Mouse (Mus musculus) forebrain, embryonic 10.5 days (tissue): ENCODE results near the gene Dnm1. TPM values are rescaled to one million over a fixed set of nuclear protein-coding genes. Genes with fewer than 3 reads are reported as not detected.
"Not testable (repeated sequence)": the region's sequence is repeated elsewhere in the genome, so short reads cannot be mapped to it uniquely, and the experiment has no call there.

Experiments used
- DNase-seq: peaks from one replicate; pipeline ENCODE4 v3.0.0-alpha.2; 2017; ENCODE audit warnings: low spot score; ENCODE audit errors: extremely low spot score
- H3K27ac ChIP-seq: fragments of 300-500 bp; sonication (generic); 2 replicates; pipeline ENCODE4 v1.5.1; 2016; ENCODE audit warnings: mild to moderate bottlenecking
- H3K27me3 ChIP-seq: fragments of 300-500 bp; sonication (generic); 2 replicates; pipeline ENCODE4 v1.6.1; 2016; ENCODE audit warnings: mild to moderate bottlenecking; ENCODE audit not compliant: poor library complexity, severe bottlenecking
- H3K36me3 ChIP-seq: fragments of 300-500 bp; sonication (generic); replicated peaks from 2 replicates; pipeline ENCODE4 v1.6.1; 2016; ENCODE audit warnings: mild to moderate bottlenecking, moderate library complexity
- H3K4me1 ChIP-seq: fragments of 300-500 bp; sonication (generic); 2 replicates; pipeline ENCODE4 v1.6.1; 2016
- H3K4me3 ChIP-seq: fragments of 300-500 bp; sonication (generic); 2 replicates; pipeline ENCODE4 v1.5.1; 2016; ENCODE audit warnings: mild to moderate bottlenecking, moderate library complexity
- H3K9me3 ChIP-seq: fragments of 300-500 bp; sonication (generic); 2 replicates; pipeline ENCODE4 v1.6.1; 2016; ENCODE audit warnings: mild to moderate bottlenecking, moderate library complexity
- WGBS: fragments of 180-500 bp; shearing (Covaris S2); methylation state at CpG from one replicate; pipeline ENCODE4 v1.1.7; 2016; 5-methylcytosine and 5-hydroxymethylcytosine counted together
- polyA plus RNA-seq: library from polyadenylated mRNA; unstranded; fragments of >200 nt; fragmentation: Nextera tagmentation; extraction: Ambion mirVana; gene quantifications from 2 replicates; pipeline ENCODE4 v1.2.1, GENCODE M21; 2016

Dnm1 gene
- polyA plus RNA-seq, 1 experiment from 2014 or later: 9.7 TPM

DNA sequence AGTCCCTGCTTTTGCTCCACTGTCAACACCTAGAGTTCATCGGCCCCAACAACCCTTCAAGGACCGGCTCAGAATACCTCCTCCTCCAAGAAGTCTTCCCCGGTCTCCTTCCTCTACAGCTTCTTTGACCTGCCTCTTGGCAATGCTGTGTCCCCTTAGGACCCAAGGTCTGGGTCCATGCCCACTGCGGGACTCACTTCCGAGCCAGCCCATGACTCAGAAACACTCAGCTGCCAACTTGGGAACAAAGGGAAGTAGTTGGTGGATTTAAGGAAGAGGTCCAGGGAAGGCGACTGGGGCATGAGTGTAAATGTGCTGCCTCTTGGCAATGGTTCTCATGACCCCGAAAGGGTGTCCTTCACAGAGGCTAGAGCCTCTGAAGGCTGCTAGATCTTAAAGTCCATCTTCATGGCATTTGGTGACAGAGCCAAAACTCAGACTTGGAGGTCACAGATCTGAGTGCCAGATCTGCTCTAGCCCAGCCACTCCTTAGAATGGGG, 26.9 kb upstream of the Dnm1 start:
- Histone ChIP-seq H3K27ac (no peak overlapping the region), H3K4me1 (peaks cover 17% of the 10 kb centered on the region), H3K27me3 (peaks cover 43% of the 10 kb centered on the region), H3K4me3 (no peak overlapping the region), H3K9me3 (no peaks in the 10 kb centered on the region), H3K36me3 (peaks cover 50% of the 10 kb centered on the region)
- no peak for DNase-seq
- 92% methylated on average over 7 of the region's 7 CpGs for WGBS

DNA sequence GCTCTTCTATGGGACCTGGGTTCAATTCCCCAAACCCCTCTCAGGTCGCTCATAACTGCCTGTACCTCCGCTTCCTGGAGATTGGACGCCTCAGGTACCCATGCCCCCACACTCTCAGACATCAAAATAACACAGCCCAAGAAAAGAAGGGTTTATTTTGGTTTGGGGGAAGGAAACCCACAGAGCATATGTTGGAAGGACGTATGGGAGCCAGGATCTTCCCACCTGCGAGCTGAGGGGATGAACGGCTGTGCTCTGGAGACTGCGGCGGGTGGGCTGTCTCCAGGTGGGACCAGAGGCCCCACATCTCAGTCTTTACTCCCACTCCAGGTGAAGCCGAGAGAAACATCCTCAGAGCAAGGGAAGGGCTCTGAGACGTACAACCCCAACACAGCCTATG, 23.8 kb upstream of the Dnm1 start:
- Histone ChIP-seq H3K27ac (no peak overlapping the region), H3K4me1 (peaks cover 12% of the 10 kb centered on the region), H3K27me3 (peaks cover 17% of the 10 kb centered on the region), H3K4me3 (no peak overlapping the region), H3K36me3 (peaks cover 81% of the 10 kb centered on the region), H3K9me3 (no peaks in the 10 kb centered on the region)
- no peak for DNase-seq
- WGBS: 90% methylated on average over 10 of the region's 10 CpGs

DNA sequence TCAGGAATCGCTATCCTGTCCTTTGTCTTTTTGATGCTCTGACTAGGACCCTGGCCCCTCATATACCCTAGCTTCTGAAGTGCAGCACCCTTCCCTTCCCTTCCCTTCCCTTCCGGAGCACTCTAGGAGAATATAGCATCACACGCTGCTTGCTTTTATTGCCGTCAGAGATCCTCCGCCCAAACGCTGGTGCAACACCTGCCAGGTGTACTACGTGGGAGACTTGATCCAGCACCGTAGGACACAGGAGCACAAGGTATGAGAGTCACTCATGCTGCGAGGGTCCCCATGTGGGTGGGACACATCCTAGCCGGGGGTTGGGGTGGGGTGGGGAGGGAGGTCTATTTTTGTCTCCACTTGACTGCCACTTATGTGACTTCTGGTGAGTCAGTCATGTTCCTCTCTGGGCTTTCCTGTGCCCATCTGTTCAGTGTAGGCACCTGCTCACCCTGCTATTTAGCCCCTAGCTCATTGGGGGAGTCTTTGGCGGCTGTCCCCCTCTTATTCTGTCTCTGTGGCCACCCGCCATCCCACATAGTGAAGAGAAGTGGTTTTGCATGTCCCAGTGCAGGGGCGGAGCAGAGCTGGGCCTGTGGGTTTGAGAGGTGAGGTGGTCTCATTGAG, 22.3 kb upstream of the Dnm1 start:
- no peak for DNase-seq
- Histone ChIP-seq H3K9me3 (no peaks in the 10 kb centered on the region), H3K27me3 (peaks cover 10% of the 10 kb centered on the region), H3K4me3 (no peak overlapping the region), H3K4me1 (no peaks in the 10 kb centered on the region), H3K36me3 (peaks cover 96% of the 10 kb centered on the region), H3K27ac (no peak overlapping the region)
- 95% methylated on average over 13 of the region's 13 CpGs for WGBS

DNA sequence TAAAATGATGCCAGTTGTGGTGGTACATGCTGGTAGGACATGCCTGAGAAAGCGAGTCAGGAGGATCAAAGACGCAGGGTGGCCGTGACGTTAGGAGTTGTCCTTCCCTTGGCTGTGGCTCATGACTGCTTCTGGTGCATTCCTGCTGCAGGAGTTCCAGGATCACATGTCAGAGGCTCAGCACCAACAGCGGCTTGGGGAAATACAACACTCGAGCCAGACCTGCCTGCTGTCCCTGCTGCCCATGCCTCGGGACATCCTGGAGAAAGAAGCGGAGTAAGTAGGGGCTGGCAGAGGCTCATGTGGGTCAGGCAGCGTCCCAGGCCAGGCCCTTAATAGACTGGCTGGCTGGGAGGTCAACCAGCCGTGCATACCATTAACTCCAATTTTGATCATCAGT, 21.1 kb upstream of the Dnm1 start:
- Histone ChIP-seq H3K36me3 (peaks cover 100% of the 10 kb centered on the region), H3K4me1 (no peaks in the 10 kb centered on the region), H3K9me3 (no peaks in the 10 kb centered on the region), H3K27ac (no peak overlapping the region), H3K4me3 (no peak overlapping the region), H3K27me3 (no peaks in the 10 kb centered on the region)
- 90% methylated on average over 10 of the region's 10 CpGs for WGBS
- no peak for DNase-seq

DNA sequence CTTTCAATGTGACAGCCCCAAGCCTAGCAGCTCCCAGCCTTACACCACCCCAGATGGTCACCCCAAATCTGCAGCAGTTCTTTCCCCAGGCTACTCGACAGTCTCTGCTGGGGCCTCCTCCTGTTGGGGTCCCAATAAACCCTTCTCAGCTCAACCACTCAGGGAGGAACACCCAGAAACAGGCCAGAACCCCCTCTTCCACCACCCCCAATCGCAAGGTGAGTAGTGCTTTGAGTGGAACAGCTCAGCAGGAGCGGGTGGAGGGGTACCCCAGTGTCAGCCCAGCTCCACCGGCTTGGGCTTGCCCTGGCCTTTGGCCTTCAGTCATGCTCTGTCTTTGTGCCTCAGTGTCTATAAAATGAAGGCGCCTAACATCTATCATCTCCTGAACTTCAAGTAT, 14.2 kb upstream of the Dnm1 start:
- Histone ChIP-seq H3K36me3 (peaks cover 84% of the 10 kb centered on the region), H3K27me3 (no peaks in the 10 kb centered on the region; the same call in 1 of the 2 replicates), H3K4me3 (no peak overlapping the region), H3K9me3 (no peaks in the 10 kb centered on the region), H3K4me1 (peaks cover 18% of the 10 kb centered on the region), H3K27ac (no peak overlapping the region)
- DNase-seq: no peak
- 90% methylated on average over 5 of the region's 5 CpGs for WGBS

DNA sequence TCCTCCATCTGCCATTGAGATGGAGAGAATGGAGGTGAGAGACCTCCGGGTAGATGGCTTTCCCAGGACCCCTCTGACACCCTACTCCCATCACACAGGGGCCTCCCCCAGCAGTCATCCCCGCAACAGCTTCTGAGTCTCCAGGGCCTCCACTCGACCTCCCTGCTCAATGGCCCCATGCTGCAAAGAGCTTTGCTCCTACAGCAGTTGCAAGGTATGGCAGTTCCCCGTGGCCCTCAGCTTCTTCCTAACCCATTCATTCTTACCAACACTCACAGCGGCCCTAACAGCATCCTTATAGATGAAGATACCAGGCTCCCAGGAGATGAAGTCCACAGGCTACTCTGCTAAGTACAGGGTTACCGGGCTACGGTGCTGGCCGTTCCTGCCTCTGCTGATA, 11.0 kb upstream of the Dnm1 start:
- H3K4me1 ChIP-seq: peaks cover 38% of the 10 kb centered on the region
- WGBS: 85% methylated on average over 8 of the region's 8 CpGs
- H3K27ac ChIP-seq: no peak overlapping the region
- peaks cover 13% of the 10 kb centered on the region for H3K27me3 ChIP-seq
- peak overlapping the region; percentile 72 for H3K4me3 ChIP-seq
- H3K36me3 ChIP-seq: peaks cover 52% of the 10 kb centered on the region
- no peak for DNase-seq
- H3K9me3 ChIP-seq: no peaks in the 10 kb centered on the region

DNA sequence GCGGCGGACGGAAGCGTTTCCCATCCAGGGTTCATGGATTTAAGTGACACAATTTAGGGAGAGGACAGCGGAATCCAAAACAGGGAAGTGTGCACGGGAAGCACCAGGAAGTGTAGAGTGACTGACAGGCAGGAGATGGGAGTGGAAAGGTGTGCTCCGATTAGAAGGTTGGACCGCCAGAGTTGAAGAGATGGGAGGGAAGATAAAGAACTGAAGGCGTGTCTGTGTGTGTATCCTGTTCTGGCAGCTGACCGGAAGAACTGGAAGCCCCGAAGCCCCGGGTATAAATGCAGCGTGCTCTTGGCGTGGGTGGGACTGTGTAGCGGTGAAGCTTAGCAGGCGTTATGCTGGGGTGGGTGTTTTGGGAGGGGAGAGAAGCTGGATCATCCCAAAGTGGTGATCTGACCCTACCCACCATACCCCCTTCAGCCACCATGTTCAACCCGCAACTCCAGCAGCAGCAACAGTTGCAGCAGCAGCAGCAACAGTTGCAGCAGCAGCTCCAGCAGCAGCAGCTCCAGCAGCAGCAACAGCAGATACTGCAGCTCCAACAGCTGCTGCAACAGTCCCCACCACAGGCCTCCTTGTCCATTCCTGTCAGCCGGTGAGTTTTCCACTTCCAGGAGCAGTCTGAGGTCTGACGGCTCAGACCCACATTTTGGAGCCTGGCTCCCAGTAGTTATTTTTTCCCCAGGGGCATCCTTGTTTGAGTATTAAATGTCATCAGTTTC, 10.4 kb upstream of the Dnm1 start:
- H3K9me3 ChIP-seq: no peaks in the 10 kb centered on the region
- peak overlapping the region; percentile 72 for H3K4me3 ChIP-seq
- peaks cover 46% of the 10 kb centered on the region for H3K36me3 ChIP-seq
- H3K27ac ChIP-seq: peak overlapping the region; percentile 89
- peaks cover 38% of the 10 kb centered on the region for H3K4me1 ChIP-seq
- 13% methylated on average over 19 of the region's 19 CpGs for WGBS
- DNase-seq: no peak
- H3K27me3 ChIP-seq: peaks cover 13% of the 10 kb centered on the region

DNA sequence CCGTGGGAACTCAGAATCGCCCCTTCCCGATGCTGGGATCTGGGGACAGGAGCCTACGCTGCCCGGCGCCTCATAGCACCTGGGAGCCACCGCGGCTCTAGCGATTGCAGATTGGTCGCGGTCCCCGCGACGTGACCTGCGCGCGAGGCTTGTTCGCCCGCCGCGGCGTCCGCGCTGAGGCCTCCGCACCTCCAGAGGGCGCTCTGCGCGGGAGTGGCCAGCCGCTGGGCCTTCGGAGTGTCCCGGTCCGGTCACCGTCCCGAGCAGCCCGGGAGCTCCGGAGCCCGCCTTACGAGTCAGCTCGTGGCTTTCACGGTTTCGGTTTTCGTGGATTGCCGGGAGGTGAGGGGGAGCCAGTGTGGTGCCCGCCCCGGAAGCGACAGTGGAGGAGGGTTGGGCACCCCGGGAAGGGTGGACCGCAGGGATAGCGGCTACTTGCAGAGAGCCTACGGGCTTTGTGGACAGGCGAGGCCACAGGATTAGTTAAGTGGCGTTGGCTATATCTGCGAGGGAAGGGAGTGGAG, 9.7 kb upstream of the Dnm1 start:
- peak; percentile 87 for DNase-seq
- peaks cover 40% of the 10 kb centered on the region for H3K36me3 ChIP-seq
- peaks cover 38% of the 10 kb centered on the region for H3K4me1 ChIP-seq
- under 1% methylated on average over 53 of the region's 53 CpGs for WGBS
- peak overlapping the region; percentile 89 for H3K27ac ChIP-seq
- peaks cover 13% of the 10 kb centered on the region for H3K27me3 ChIP-seq
- H3K4me3 ChIP-seq: peak overlapping the region; percentile 72
- H3K9me3 ChIP-seq: no peaks in the 10 kb centered on the region

DNA sequence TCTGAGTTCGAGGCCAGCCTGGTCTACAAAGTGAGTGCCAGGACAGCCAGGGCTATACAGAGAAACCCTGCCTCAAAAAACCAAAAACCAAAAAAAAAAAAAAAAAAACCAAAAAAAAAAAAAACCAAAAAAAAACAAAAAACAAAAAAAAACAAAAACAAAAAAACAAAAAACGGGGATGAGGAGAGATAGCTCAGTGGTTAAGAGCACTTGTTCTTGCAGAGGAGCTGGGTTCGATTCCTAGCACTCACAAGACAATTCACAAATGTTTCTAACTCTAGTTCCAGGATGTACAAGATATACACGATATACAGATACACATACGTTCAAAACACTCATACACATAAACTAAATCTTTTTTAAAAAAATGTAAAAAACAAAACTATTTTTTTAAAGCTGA, 9.1 kb upstream of the Dnm1 start:
- not testable (repeated sequence) for DNase-seq, H3K9me3 ChIP-seq
- Histone ChIP-seq H3K27ac (peak overlapping the region; percentile 89), H3K36me3 (peaks cover 34% of the 10 kb centered on the region), H3K4me3 (peak overlapping the region; percentile 72), H3K4me1 (peaks cover 39% of the 10 kb centered on the region), H3K27me3 (peaks cover 13% of the 10 kb centered on the region)
- 46% methylated on average over 5 of the region's 5 CpGs for WGBS

DNA sequence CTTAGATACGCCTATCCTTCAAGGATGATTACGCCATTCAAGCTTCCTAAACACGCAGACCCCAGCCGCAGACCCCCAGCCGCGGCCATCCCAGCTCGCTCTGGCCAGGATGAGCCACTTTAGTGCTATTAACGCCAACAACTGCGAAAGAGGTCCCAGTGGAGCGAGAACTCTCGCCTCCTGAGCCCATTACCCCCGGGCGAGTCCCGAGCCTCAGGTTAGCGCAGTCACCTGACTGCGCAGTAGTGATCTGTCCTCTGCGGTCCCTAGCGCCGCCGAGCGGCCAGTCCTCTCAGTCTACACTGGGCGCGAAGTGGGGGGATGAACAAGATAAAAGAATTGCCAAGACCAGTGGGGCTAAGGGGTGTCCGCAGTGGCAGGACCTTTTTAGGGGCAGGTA, 8.3 kb upstream of the Dnm1 start:
- H3K36me3 ChIP-seq: peaks cover 25% of the 10 kb centered on the region

DNA sequence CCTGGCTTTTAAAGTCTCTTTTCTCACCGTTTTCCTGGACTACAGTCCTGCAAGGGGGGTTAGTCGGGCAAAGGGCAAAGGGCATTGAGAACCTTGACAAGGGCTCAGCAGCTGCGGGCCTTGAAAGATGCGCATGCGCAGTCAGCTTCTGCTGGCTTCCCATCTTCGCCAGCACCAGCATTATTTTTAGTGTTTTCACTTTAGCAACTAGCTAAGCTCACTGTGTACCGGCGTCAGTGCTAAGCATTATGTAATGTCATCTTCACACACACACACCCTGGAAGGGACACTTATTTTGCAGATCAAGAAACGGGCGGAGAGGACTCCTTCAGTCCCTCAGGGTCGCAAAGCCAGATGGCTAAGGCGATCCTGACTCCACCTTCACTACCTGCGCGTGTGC, 7.6 kb upstream of the Dnm1 start:
- Histone ChIP-seq H3K4me1 (peaks cover 42% of the 10 kb centered on the region), H3K36me3 (peaks cover 18% of the 10 kb centered on the region)
- 5% methylated on average over 14 of the region's 14 CpGs for whole genome bisulfite sequencing

More for the DNA sequence above, 8.3 kb upstream of the Dnm1 start:
- Histone ChIP-seq H3K27ac (peak overlapping the region; percentile 75), H3K4me1 (peaks cover 42% of the 10 kb centered on the region), H3K27me3 (peaks cover 13% of the 10 kb centered on the region), H3K4me3 (peak overlapping the region; percentile 57), H3K9me3 (no peaks in the 10 kb centered on the region)
- peak; percentile 64 for DNase-seq
- WGBS: 2% methylated on average over 24 of the region's 24 CpGs

DNA sequence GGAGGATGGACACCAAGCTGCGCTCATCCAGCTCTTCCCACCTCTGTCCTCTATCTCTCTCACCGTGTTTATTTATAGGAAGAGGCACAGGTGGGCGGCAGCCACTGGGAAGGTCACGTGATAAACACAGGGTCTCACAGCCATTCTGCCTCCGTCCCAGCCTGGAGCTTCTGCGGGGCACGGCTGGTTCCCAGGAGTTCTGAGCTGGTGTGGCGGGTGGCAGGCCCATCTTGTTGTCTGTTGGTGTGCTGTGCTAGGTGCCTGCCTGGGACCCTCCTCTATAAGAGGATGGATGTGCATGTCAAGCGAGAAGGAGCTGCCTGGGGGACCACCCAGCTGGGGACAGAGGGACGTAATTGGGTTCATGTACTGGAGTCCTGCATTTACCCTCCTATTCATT, 5.2 kb upstream of the Dnm1 start:
- DNase-seq: no peak
- Histone ChIP-seq H3K4me1 (peaks cover 37% of the 10 kb centered on the region), H3K27me3 (peaks cover 13% of the 10 kb centered on the region), H3K36me3 (no peaks in the 10 kb centered on the region), H3K27ac (no peak overlapping the region), H3K4me3 (no peak overlapping the region), H3K9me3 (no peaks in the 10 kb centered on the region)
- WGBS: 69% methylated on average over 10 of the region's 10 CpGs

More for the DNA sequence above, 7.6 kb upstream of the Dnm1 start:
- no peaks in the 10 kb centered on the region for H3K9me3 ChIP-seq
- peaks cover 13% of the 10 kb centered on the region for H3K27me3 ChIP-seq
- peak; percentile 69 for DNase-seq
- no peak overlapping the region for H3K27ac ChIP-seq
- peak overlapping the region; percentile 57 for H3K4me3 ChIP-seq

DNA sequence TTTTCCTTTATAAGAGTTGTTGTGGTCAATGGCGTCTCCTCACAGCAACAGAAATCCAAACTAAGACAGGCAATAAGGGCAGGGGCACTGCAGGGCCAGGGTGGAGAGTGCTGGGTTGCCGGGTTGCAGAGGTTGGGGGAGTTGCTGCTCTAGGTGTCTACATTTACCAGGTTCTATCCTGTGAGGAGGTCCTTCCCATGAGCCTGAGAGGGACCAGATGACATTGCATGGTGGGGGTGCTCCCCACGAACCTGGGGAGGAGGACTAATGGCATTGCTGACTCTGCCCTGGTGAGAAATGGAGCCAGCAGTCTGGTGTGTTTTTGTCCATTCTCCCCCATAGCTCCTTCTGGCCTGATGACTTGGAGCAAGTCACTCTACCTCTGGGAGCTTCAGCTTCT, 4.6 kb upstream of the Dnm1 start:
- no peak overlapping the region for H3K4me3 ChIP-seq
- DNase-seq: no peak
- peaks cover 14% of the 10 kb centered on the region for H3K27me3 ChIP-seq
- H3K9me3 ChIP-seq: no peaks in the 10 kb centered on the region
- peaks cover 40% of the 10 kb centered on the region for H3K4me1 ChIP-seq
- no peaks in the 10 kb centered on the region for H3K36me3 ChIP-seq
- WGBS: 83% methylated on average over 3 of the region's 3 CpGs
- no peak overlapping the region for H3K27ac ChIP-seq
